Mouse (Mus musculus): ENCODE measurements around the gene Hmga1. TPM values are rescaled to one million over a fixed set of nuclear protein-coding genes. Genes with fewer than 3 reads are reported as not detected.

Hmga1 gene
- total RNA-seq, 2 experiments from 2014 or later, result 47.6 to 52.8 TPM

- DNase-seq (ENCODE audit: low spot score in 2 of 2), result no peak
- intact Hi-C loops (cut with DNase I), result no loop called here
Measured at GRCm38 (mm10) chr17:27577468-27577867, 21.2 kb downstream of the Hmga1 start.

- DNase-seq (ENCODE audit: low spot score in 2 of 2), result peak in 1 of 2 experiments; percentile 46
- intact Hi-C loops (cut with DNase I), result no loop called here
Measured at GRCm38 (mm10) chr17:27578487-27578886, 22.2 kb downstream of the Hmga1 start.

- intact Hi-C loops (cut with DNase I), result no loop called here
- no peak for DNase-seq (ENCODE audit: low spot score in 2 of 2)
Measured at GRCm38 (mm10) chr17:27579816-27580215, 23.5 kb downstream of the Hmga1 start.

GRCm38 (mm10) chr17:27580392-27581068 lies 24.2 kb downstream of the Hmga1 start:
- intact Hi-C loops (cut with DNase I), result no loop called here
- peak in 1 of 2 experiments; percentile 78 for DNase-seq (ENCODE audit: low spot score in 2 of 2)

- intact Hi-C loops (cut with DNase I), result no loop called here
Measured at GRCm38 (mm10) chr17:27583185-27583894, 27.0 kb downstream of the Hmga1 start.

GRCm38 (mm10) chr17:27586661-27587060 lies 30.4 kb downstream of the Hmga1 start:
- no peak for DNase-seq (ENCODE audit: low spot score in 2 of 2)
- intact Hi-C loops (cut with DNase I), result no loop called here

More at GRCm38 (mm10) chr17:27583185-27583894, 27.0 kb downstream of the Hmga1 start:
- DNase-seq (ENCODE audit: low spot score in 2 of 2), result no peak

GRCm38 (mm10) chr17:27587252-27587651 lies 31.0 kb downstream of the Hmga1 start:
- peak; percentile 47 to 84 for DNase-seq (ENCODE audit: low spot score in 2 of 2)

GRCm38 (mm10) chr17:27588231-27588630 lies 31.9 kb downstream of the Hmga1 start:
- intact Hi-C loops (cut with DNase I), result no loop called here
- no peak for DNase-seq (ENCODE audit: low spot score in 2 of 2)

More at GRCm38 (mm10) chr17:27587252-27587651, 31.0 kb downstream of the Hmga1 start:
- intact Hi-C loops (cut with DNase I), result no loop called here

GRCm38 (mm10) chr17:27591826-27592564 lies 35.7 kb downstream of the Hmga1 start:
- no peak for DNase-seq (ENCODE audit: low spot score in 2 of 2)
- intact Hi-C loops (cut with DNase I), result no loop called here

- no peak for DNase-seq (ENCODE audit: low spot score in 2 of 2)
- intact Hi-C loops (cut with DNase I), result no loop called here
Measured at GRCm38 (mm10) chr17:27592565-27592910, 36.2 kb downstream of the Hmga1 start.

GRCm38 (mm10) chr17:27595659-27596375 lies 39.5 kb downstream of the Hmga1 start:
- no peak for DNase-seq (ENCODE audit: low spot score in 2 of 2)
- intact Hi-C loops (cut with DNase I), result no loop called here

- no peak for DNase-seq (ENCODE audit: low spot score in 2 of 2)
- intact Hi-C loops (cut with DNase I), result no loop called here
Measured at GRCm38 (mm10) chr17:27596376-27597190, 40.3 kb downstream of the Hmga1 start.

- DNase-seq (ENCODE audit: low spot score in 2 of 2), result no peak
- intact Hi-C loops (cut with DNase I), result no loop called here
Measured at GRCm38 (mm10) chr17:27600286-27600685, 44.0 kb downstream of the Hmga1 start.

GRCm38 (mm10) chr17:27600869-27601268 lies 44.6 kb downstream of the Hmga1 start:
- intact Hi-C loops (cut with DNase I), result no loop called here
- DNase-seq (ENCODE audit: low spot score in 2 of 2), result no peak

GRCm38 (mm10) chr17:27603036-27603435 lies 46.7 kb downstream of the Hmga1 start:
- DNase-seq (ENCODE audit: low spot score in 2 of 2), result no peak
- intact Hi-C loops (cut with DNase I), result no loop called here

GRCm38 (mm10) chr17:27603522-27604234 lies 47.4 kb downstream of the Hmga1 start:
- intact Hi-C loops (cut with DNase I), result no loop called here
- DNase-seq (ENCODE audit: low spot score in 2 of 2), result peak in 1 of 2 experiments; percentile 64

- intact Hi-C loops (cut with DNase I), result no loop called here
- no peak for DNase-seq (ENCODE audit: low spot score in 2 of 2)
Measured at GRCm38 (mm10) chr17:27609576-27609975, 53.3 kb downstream of the Hmga1 start.

All from left cerebral cortex, postnatal 25 days (tissue).